Mouse (Mus musculus) 3T3-L1 (cell line): ENCODE measurements around the gene Parn.
A peak's percentile ranks its signal among the peaks of the same experiment; 100 is the strongest.

Experiments
- DNase-seq: peaks from one replicate; pipeline ENCODE4 v3.0.0-alpha.2; 2015; ENCODE audit warnings: low read depth, low spot score

Parn gene

GRCm38 (mm10) chr16:13628345-13628744 lies 39.6 kb downstream of the Parn start:
- DNase-seq: peak; percentile 59

GRCm38 (mm10) chr16:13621745-13622507 lies 46.0 kb downstream of the Parn start:
- no peak for DNase-seq

GRCm38 (mm10) chr16:13620194-13620593 lies 47.8 kb downstream of the Parn start:
- no peak for DNase-seq

- no peak for DNase-seq
Measured at GRCm38 (mm10) chr16:13615276-13615675, 52.7 kb downstream of the Parn start.

GRCm38 (mm10) chr16:13612571-13612970 lies 55.4 kb downstream of the Parn start:
- DNase-seq: no peak

- DNase-seq: peak; percentile 15
Measured at GRCm38 (mm10) chr16:13612058-13612457, 55.9 kb downstream of the Parn start.

GRCm38 (mm10) chr16:13611399-13611798 lies 56.6 kb downstream of the Parn start:
- DNase-seq: peak; percentile 52

- no peak for DNase-seq
Measured at GRCm38 (mm10) chr16:13610951-13611381, 57.0 kb downstream of the Parn start.

- DNase-seq: no peak
Measured at GRCm38 (mm10) chr16:13608705-13609085, 59.3 kb downstream of the Parn start.

- DNase-seq: no peak
Measured at GRCm38 (mm10) chr16:13607987-13608704, 59.8 kb downstream of the Parn start.

GRCm38 (mm10) chr16:13602779-13603178 lies 65.2 kb downstream of the Parn start:
- DNase-seq: no peak

GRCm38 (mm10) chr16:13589049-13589408 lies 78.9 kb downstream of the Parn start:
- peak; percentile 56 for DNase-seq

GRCm38 (mm10) chr16:13588182-13589048 lies 79.6 kb downstream of the Parn start:
- DNase-seq: peak; percentile 49

- no peak for DNase-seq
Measured at GRCm38 (mm10) chr16:13585234-13585633, 82.7 kb downstream of the Parn start.

- peak; percentile 46 for DNase-seq
Measured at GRCm38 (mm10) chr16:13580784-13581183, 87.2 kb downstream of the Parn start.

- DNase-seq: no peak
Measured at GRCm38 (mm10) chr16:13580016-13580415, 88.0 kb downstream of the Parn start.

GRCm38 (mm10) chr16:13575306-13575705 lies 92.7 kb downstream of the Parn start:
- no peak for DNase-seq

GRCm38 (mm10) chr16:13568280-13568679 lies 99.7 kb downstream of the Parn start:
- DNase-seq: no peak

GRCm38 (mm10) chr16:13567614-13568013 lies 100.4 kb downstream of the Parn start:
- DNase-seq: no peak

- no peak for DNase-seq
Measured at GRCm38 (mm10) chr16:13566351-13566750, 101.6 kb downstream of the Parn start.

GRCm38 (mm10) chr16:13565291-13565690 lies 102.7 kb downstream of the Parn start:
- DNase-seq: no peak

GRCm38 (mm10) chr16:13557784-13558183 lies 110.2 kb downstream of the Parn start:
- DNase-seq: no peak
